Mouse (Mus musculus): ENCODE data around the gene Clec2g.

DNA sequence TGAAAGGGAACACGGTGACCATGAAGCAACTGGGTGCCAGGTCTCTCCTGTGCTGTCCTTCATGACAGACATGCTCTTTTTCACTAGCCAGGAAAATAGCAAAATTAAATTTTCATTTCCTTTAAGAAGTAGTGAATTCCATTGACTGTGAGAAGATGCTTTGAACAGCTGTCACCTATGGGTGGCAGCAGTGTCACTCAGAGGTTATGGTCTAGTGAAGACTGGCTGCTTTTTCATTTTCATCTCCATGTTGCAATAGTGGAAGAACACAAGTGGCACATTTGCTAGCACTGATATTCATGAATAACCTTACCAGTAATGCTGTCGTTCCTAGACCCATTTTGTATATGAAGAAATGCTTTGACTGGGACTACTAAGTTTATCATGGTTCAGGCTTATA lies 99.2 kb downstream of the Clec2g start:
- TF ChIP-seq GATA1 (IDR thresholded peaks at IDR 0.05; ENCODE audit: borderline replicate concordance, low read length) (no peak), FLI1 (IDR thresholded peaks at IDR 0.05; ENCODE audit: low read length) (no peak)

Measured in megakaryocyte, embryonic 14.5 days (primary cell).